ENCODE assay signal across 8 mouse cellular contexts in the genomic region with DNA sequence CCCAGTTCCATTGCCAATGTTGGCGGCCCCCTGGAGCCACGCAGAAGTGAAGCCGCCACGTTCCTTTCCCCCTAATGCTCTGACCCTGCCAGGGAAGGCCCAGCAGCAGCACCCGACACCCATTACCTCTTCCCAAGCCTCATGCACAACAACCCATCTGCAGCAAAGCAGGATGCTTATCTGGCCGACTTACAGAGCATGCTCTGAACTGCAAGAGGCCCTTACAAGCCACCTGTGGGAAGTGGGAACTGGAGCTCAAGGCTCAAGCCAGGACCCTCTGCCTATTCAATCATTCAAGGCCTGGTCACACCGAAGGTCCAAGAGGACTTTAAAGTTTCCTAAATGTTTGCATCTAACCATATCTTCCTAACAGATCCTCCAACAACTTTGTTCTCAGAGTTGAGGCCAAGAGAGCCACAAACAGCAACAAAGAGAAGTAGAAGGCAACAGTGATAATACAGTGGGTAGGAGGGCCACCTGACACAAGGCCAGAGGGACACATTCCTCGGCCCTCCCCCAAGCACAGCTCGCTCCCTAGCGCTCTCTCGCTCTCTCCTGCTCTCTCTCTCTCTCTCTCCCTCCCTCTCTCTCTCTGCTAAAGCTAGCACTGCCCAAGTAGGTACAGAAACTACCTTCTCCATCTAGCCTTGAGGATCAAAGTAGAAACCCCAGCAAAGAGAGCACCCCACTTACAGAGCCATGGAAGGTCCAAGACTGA. TPM values are rescaled to one million over a fixed set of nuclear protein-coding genes. Genes with fewer than 3 reads are reported as not detected.
A peak's percentile ranks its signal among the peaks of the same experiment; 100 is the strongest.
DNase-seq lines count a peak whose midpoint lies in the region; ATAC-seq and TF ChIP-seq lines count a peak whose summit lies in the region.
"Had no signal": no experiment of that assay in that cellular context is flagged by ENCODE, and none has a peak within 500 bp of the region (broad histone marks: within the 10 kb centered on the region; RNA-seq: fewer than 3 reads in every experiment).

No protein-coding gene starts in this region.

- peaks cover 19% of the 10 kb centered on the region for H3K36me3 ChIP-seq in spleen, adult 2 months (ENCODE audit: control insufficient read depth, insufficient read depth, low read length)
- peaks cover 32% of the 10 kb centered on the region for H3K36me3 ChIP-seq in forebrain, embryonic 14.5 days (ENCODE audit: control insufficient read depth, insufficient read depth, low read length)
- peaks cover 35% of the 10 kb centered on the region for H3K36me3 ChIP-seq in limb, embryonic 15.5 days
- peaks cover 29% of the 10 kb centered on the region for H3K36me3 ChIP-seq in stomach, postnatal 0 days (ENCODE audit: control insufficient read depth, insufficient read depth, low read length)

- H3K4me1 ChIP-seq in spleen, adult 2 months (ENCODE audit: control insufficient read depth, insufficient read depth, insufficient read length) = peaks cover 21% of the 10 kb centered on the region
- peaks cover 27% of the 10 kb centered on the region for H3K4me1 ChIP-seq in forebrain, embryonic 14.5 days (ENCODE audit: control insufficient read depth, insufficient read depth, low read length)
- H3K4me1 ChIP-seq in limb, embryonic 15.5 days = peaks cover 33% of the 10 kb centered on the region
- peaks cover 16% of the 10 kb centered on the region for H3K4me1 ChIP-seq in stomach, postnatal 0 days (replicated peaks; ENCODE audit: control insufficient read depth, insufficient read depth)

- H3K4me3 ChIP-seq in spleen, adult 2 months (ENCODE audit: extremely low read depth, insufficient read depth, insufficient read length) = peak overlapping the region; percentile 9; the same call in 1 of the 2 replicates
- H3K4me3 ChIP-seq in forebrain, embryonic 14.5 days (ENCODE audit: low read depth, low read length) = peak overlapping the region; percentile 99
- peak overlapping the region; percentile 94 for H3K4me3 ChIP-seq in limb, embryonic 15.5 days
- peak overlapping the region; percentile 100 for H3K4me3 ChIP-seq in stomach, postnatal 0 days (ENCODE audit: low read depth, low read length)

- no peak for TF ChIP-seq CTCF in spleen, adult 2 months (IDR thresholded peaks at IDR 0.05; ENCODE audit: extremely low read depth, insufficient read depth, insufficient read length, insufficient replicate concordance)
- TF ChIP-seq CTCF in stomach, postnatal 0 days (IDR thresholded peaks at IDR 0.05; ENCODE audit: low read depth) = no peak

- H3K27me3 ChIP-seq in spleen, adult 2 months (ENCODE audit: control insufficient read depth, insufficient read depth, low read length) = no peaks in the 10 kb centered on the region
- no peaks in the 10 kb centered on the region for H3K27me3 ChIP-seq in forebrain, embryonic 14.5 days (replicated peaks; ENCODE audit: control insufficient read depth, insufficient read depth, low read length)
- H3K27me3 ChIP-seq in limb, embryonic 15.5 days = no peaks in the 10 kb centered on the region
- no peaks in the 10 kb centered on the region for H3K27me3 ChIP-seq in stomach, postnatal 0 days (ENCODE audit: control insufficient read depth, insufficient read depth, low read length)

- 57% methylated on average over 11 of the region's 11 CpGs for WGBS in spleen, adult 2 months
- 37% methylated on average over 11 of the region's 11 CpGs for WGBS in forebrain, embryonic 14.5 days
- 29% methylated on average over 11 of the region's 11 CpGs for WGBS in limb, embryonic 15.5 days
- 23% methylated on average over 11 of the region's 11 CpGs for WGBS in stomach, postnatal 0 days

- no peak for TF ChIP-seq EP300 in stomach, postnatal 0 days (optimal IDR thresholded peaks at IDR 0.05)

- H3K9ac ChIP-seq in forebrain, embryonic 14.5 days (ENCODE audit: low read length) = peak overlapping the region; percentile 99
- H3K9ac ChIP-seq in limb, embryonic 15.5 days = peak overlapping the region; percentile 2; the same call in 1 of the 2 replicates
- peak overlapping the region; percentile 99 for H3K9ac ChIP-seq in stomach, postnatal 0 days (ENCODE audit: low read length)

- H3K27ac ChIP-seq in spleen, adult 2 months (ENCODE audit: insufficient read depth, low read length) = peak overlapping the region; percentile 35; the same call in 1 of the 2 replicates
- no peak overlapping the region for H3K27ac ChIP-seq in forebrain, embryonic 14.5 days (ENCODE audit: low read depth, low read length)
- peak overlapping the region; percentile 63 for H3K27ac ChIP-seq in limb, embryonic 15.5 days
- peak overlapping the region; percentile 49; the same call in 1 of the 2 replicates for H3K27ac ChIP-seq in stomach, postnatal 0 days (replicated peaks)

- H3K9me3 ChIP-seq in forebrain, embryonic 14.5 days (replicated peaks; ENCODE audit: control insufficient read depth, low read length) = no peaks in the 10 kb centered on the region
- no peaks in the 10 kb centered on the region for H3K9me3 ChIP-seq in limb, embryonic 15.5 days
- no peaks in the 10 kb centered on the region for H3K9me3 ChIP-seq in stomach, postnatal 0 days (ENCODE audit: control insufficient read depth, low read length)

- no peak for TF ChIP-seq POLR2A in spleen, adult 2 months (IDR thresholded peaks at IDR 0.05; ENCODE audit: low read depth, low read length)

- H3K4me2 ChIP-seq in forebrain, embryonic 14.5 days (ENCODE audit: low read length) = peak overlapping the region; percentile 99
- H3K4me2 ChIP-seq in limb, embryonic 15.5 days = peak overlapping the region; percentile 82
- peak overlapping the region; percentile 94 for H3K4me2 ChIP-seq in stomach, postnatal 0 days (replicated peaks; ENCODE audit: low read depth)

- DNase-seq in spleen, adult 2 months (ENCODE audit: low read depth in 1 of 2, low spot score in 2 of 2) = no peak
- DNase-seq in spleen, adult 18-20 months = no peak
- DNase-seq in forebrain, embryonic 14.5 days (ENCODE audit: low spot score) = no peak
- no peak for DNase-seq in stomach, postnatal 0 days (ENCODE audit: low spot score)
- no peak for DNase-seq in urinary bladder, postnatal 25 days (ENCODE audit: low spot score)
- DNase-seq in c-Kit-positive CD71-positive TER-119-positive erythroid progenitor cells, embryonic 14.5 days (ENCODE audit: low spot score) = no peak
- DNase-seq: cerebellum, adult 18-20 months had no signal

- ATAC-seq in forebrain, embryonic 14.5 days = no peak
- no peak for ATAC-seq in limb, embryonic 15.5 days (ENCODE audit: insufficient number of reproducible peaks, low FRiP score, low TSS enrichment, low read depth)
- no peak for ATAC-seq in stomach, postnatal 0 days (ENCODE audit: low FRiP score, low TSS enrichment)

RNA-seq across cellular contexts. Expression of gene Kmt2d, which starts 2.5 kb away (rescaled TPM):
- polyA plus RNA-seq in spleen, adult 2 months (2012; rRNA removed) = 55.6 and 58.7 TPM in 2 replicates
- polyA plus RNA-seq in forebrain, embryonic 14.5 days (2014; fragmentation: Nextera tagmentation; extraction: Ambion mirVana) = 8.0 and 12.2 TPM in 2 replicates
- polyA plus RNA-seq in limb, embryonic 15.5 days (2015; fragmentation: Nextera tagmentation; extraction: Ambion mirVana) = 11.8 and 13.7 TPM in 2 replicates
- 5.1 TPM in 2 replicates for polyA plus RNA-seq in stomach, postnatal 0 days (2015; fragmentation: Nextera tagmentation; extraction: Ambion mirVana)

RNA-seq across cellular contexts. Expression of gene Rhebl1, which starts 25.8 kb away (rescaled TPM):
- polyA plus RNA-seq in spleen, adult 2 months (2012; rRNA removed) = 5.4 and 6.0 TPM in 2 replicates
- 30.3 and 33.5 TPM in 2 replicates for polyA plus RNA-seq in forebrain, embryonic 14.5 days (2014; fragmentation: Nextera tagmentation; extraction: Ambion mirVana)
- polyA plus RNA-seq in limb, embryonic 15.5 days (2015; fragmentation: Nextera tagmentation; extraction: Ambion mirVana) = 14.1 and 14.2 TPM in 2 replicates
- 3.9 and 4.1 TPM in 2 replicates for polyA plus RNA-seq in stomach, postnatal 0 days (2015; fragmentation: Nextera tagmentation; extraction: Ambion mirVana)

RNA-seq across cellular contexts. Expression of gene Dhh, which starts 29.8 kb away (rescaled TPM):
- 1.6 and 2.3 TPM in 2 replicates for polyA plus RNA-seq in spleen, adult 2 months (2012; rRNA removed)
- polyA plus RNA-seq in forebrain, embryonic 14.5 days (2014; fragmentation: Nextera tagmentation; extraction: Ambion mirVana) = 0.18 and 0.36 TPM in 2 replicates
- polyA plus RNA-seq in limb, embryonic 15.5 days (2015; fragmentation: Nextera tagmentation; extraction: Ambion mirVana) = 1.8 and 2.7 TPM in 2 replicates
- polyA plus RNA-seq in stomach, postnatal 0 days (2015; fragmentation: Nextera tagmentation; extraction: Ambion mirVana) = 0.89 and 1.1 TPM in 2 replicates

RNA-seq across cellular contexts. Expression of gene Prkag1, which starts 37.2 kb away (rescaled TPM):
- polyA plus RNA-seq in spleen, adult 2 months (2012; rRNA removed) = 42.2 and 45.1 TPM in 2 replicates
- 82.1 and 87.3 TPM in 2 replicates for polyA plus RNA-seq in forebrain, embryonic 14.5 days (2014; fragmentation: Nextera tagmentation; extraction: Ambion mirVana)
- 91.4 and 94.3 TPM in 2 replicates for polyA plus RNA-seq in limb, embryonic 15.5 days (2015; fragmentation: Nextera tagmentation; extraction: Ambion mirVana)
- 56.2 TPM in 2 replicates for polyA plus RNA-seq in stomach, postnatal 0 days (2015; fragmentation: Nextera tagmentation; extraction: Ambion mirVana)

RNA-seq across cellular contexts. Expression of gene Lmbr1l, which starts 49.5 kb away (rescaled TPM):
- 112 and 191 TPM in 2 replicates for polyA plus RNA-seq in spleen, adult 2 months (2012; rRNA removed)
- polyA plus RNA-seq in forebrain, embryonic 14.5 days (2014; fragmentation: Nextera tagmentation; extraction: Ambion mirVana) = 10.9 TPM in 2 replicates
- 19.7 and 21.8 TPM in 2 replicates for polyA plus RNA-seq in limb, embryonic 15.5 days (2015; fragmentation: Nextera tagmentation; extraction: Ambion mirVana)
- polyA plus RNA-seq in stomach, postnatal 0 days (2015; fragmentation: Nextera tagmentation; extraction: Ambion mirVana) = 7.7 and 9.4 TPM in 2 replicates

Comparison
In these comparisons a context has a peak if more than half of its experiments do, and no peak if none do; other contexts are left out.
1. H3K4me3 ChIP-seq: peak in every context shown above with its lines; median percentile 100 in stomach, postnatal 0 days; 99 in forebrain, embryonic 14.5 days; 94 in limb, embryonic 15.5 days; 9 in spleen, adult 2 months.
2. H3K9ac ChIP-seq: peak in every context shown above with its lines; median percentile 99 in forebrain, embryonic 14.5 days; 99 in stomach, postnatal 0 days; 2 in limb, embryonic 15.5 days.